Mouse (Mus musculus) stomach, postnatal 0 days (tissue): ENCODE data around the gene Gpr132. TPM values are rescaled to one million over a fixed set of nuclear protein-coding genes. Genes with fewer than 3 reads are reported as not detected.

Experiments used
- ATAC-seq: fragments of 200-750 bp; cut with Nextera tagmentation; 2 replicates; pipeline ENCODE4 v1.8.0; 2017; ENCODE audit not compliant: low FRiP score, low TSS enrichment
- DNase-seq: peaks from one replicate; pipeline ENCODE4 v3.0.0-alpha.2; 2016; ENCODE audit warnings: low spot score
- H3K27ac ChIP-seq: fragments of 300-500 bp; sonication (generic); replicated peaks from 2 replicates; pipeline ENCODE4 v1.5.1; 2014; ENCODE audit warnings: mild to moderate bottlenecking, control low read depth
- H3K27me3 ChIP-seq: fragments of 300-500 bp; sonication (generic); 2 replicates; pipeline ENCODE4 v1.6.1; 2014; ENCODE audit warnings: low read length; ENCODE audit not compliant: control insufficient read depth, insufficient read depth
- H3K36me3 ChIP-seq: fragments of 300-500 bp; sonication (generic); 2 replicates; pipeline ENCODE4 v1.6.1; 2014; ENCODE audit warnings: low read length, mixed read lengths; ENCODE audit not compliant: control insufficient read depth, insufficient read depth
- H3K4me1 ChIP-seq: fragments of 300-500 bp; sonication (generic); replicated peaks from 2 replicates; pipeline ENCODE4 v1.6.1; 2014; ENCODE audit warnings: antibody characterized with exemption; ENCODE audit not compliant: control insufficient read depth, insufficient read depth
- H3K4me2 ChIP-seq: fragments of 300-500 bp; sonication (generic); replicated peaks from 2 replicates; pipeline ENCODE4 v1.6.1; 2014; ENCODE audit warnings: low read depth, mild to moderate bottlenecking, control low read depth, moderate library complexity
- H3K4me3 ChIP-seq: fragments of 300-500 bp; sonication (generic); 2 replicates; pipeline ENCODE4 v1.5.1; 2014; ENCODE audit warnings: low read depth, low read length, control low read depth
- H3K9ac ChIP-seq: fragments of 300-500 bp; sonication (generic); 2 replicates; pipeline ENCODE4 v1.6.1; 2014; ENCODE audit warnings: mild to moderate bottlenecking, low read length, control low read depth, mixed read lengths
- H3K9me3 ChIP-seq: fragments of 300-500 bp; sonication (generic); 2 replicates; pipeline ENCODE4 v1.6.1; 2016; ENCODE audit warnings: low read length; ENCODE audit not compliant: control insufficient read depth
- CTCF ChIP-seq: IDR thresholded peaks from 2 replicates; pipeline ENCODE4 v1.5.1; 2016; ENCODE audit warnings: antibody characterized with exemption, low read depth, mild to moderate bottlenecking, moderate library complexity
- EP300 ChIP-seq: optimal IDR thresholded peaks from 2 replicates; pipeline ENCODE3; 2016; ENCODE audit warnings: antibody characterized with exemption
- WGBS: fragments of 180-500 bp; shearing (Covaris S2); extraction: QIAGEN DNeasy Blood & Tissue Kit; methylation state at CpG from one replicate; pipeline ENCODE4 v1.1.7; 2014; 5-methylcytosine and 5-hydroxymethylcytosine counted together
- polyA plus RNA-seq: library from polyadenylated mRNA; unstranded; fragments of >200 nt; fragmentation: Nextera tagmentation; extraction: Ambion mirVana; gene quantifications from 2 replicates; pipeline ENCODE4 v1.2.1, GENCODE M21; 2015

The Gpr132 gene
- polyA plus RNA-seq, 1 experiment from 2014 or later = 0.11 TPM

DNA sequence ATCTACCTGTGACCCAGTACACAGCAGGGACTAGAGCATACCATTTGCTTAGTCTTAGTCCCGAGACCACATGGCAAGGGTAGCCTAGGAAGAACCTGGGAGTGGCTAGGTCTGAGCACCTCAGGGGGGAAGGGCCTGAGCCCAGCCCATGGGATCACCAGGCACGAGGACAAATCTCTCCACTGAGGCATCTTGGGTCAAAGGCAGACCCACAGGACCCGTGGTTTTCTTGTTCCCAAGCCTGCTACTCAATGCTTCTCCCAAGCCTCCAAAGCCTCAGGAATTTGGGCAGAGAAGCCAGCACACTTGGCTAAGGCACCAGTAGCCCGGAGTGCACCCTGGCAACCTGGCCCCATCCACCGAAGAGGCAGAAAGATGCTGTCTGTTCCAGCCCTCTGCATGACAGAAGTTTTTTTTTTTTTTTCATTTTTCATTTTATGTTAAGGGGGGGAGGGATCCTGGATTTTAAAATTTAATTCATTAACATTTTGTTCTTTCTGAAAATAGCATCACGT is 13.3 kb upstream of the Gpr132 start:
- no peak overlapping the region for H3K27ac ChIP-seq
- H3K4me3 ChIP-seq = no peak overlapping the region
- peaks cover 6% of the 10 kb centered on the region for H3K4me1 ChIP-seq
- 52% methylated on average over 6 of the region's 6 CpGs for WGBS
- no peaks in the 10 kb centered on the region for H3K36me3 ChIP-seq
- no peak overlapping the region for H3K4me2 ChIP-seq
- H3K9ac ChIP-seq = no peak overlapping the region
- no peaks in the 10 kb centered on the region for H3K9me3 ChIP-seq
- no peaks in the 10 kb centered on the region for H3K27me3 ChIP-seq
- TF ChIP-seq CTCF = no peak
- no peak for TF ChIP-seq EP300
- DNase-seq = no peak
- ATAC-seq = no peak

DNA sequence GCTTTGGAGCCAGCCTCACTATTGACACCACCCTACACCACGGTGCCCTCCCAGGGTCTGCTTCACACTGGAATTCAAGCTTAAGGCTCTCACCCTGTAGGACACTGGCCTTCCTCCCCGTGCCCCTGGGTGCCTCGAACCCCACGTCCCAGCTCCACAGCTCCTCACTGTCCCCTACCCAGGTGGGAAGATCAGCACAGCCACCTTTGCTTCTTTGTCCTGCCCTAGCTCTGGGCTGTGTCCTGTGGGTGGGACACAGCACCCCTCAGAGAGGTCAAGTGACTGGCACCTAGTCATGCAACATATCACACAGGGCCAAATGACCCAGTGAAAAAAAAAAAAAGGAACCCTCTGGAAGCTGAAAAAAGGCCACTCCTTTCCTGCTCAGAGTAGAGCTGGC is 12.6 kb upstream of the Gpr132 start:
- H3K9me3 ChIP-seq = no peaks in the 10 kb centered on the region
- H3K27me3 ChIP-seq = no peaks in the 10 kb centered on the region
- no peak overlapping the region for H3K4me3 ChIP-seq
- H3K4me2 ChIP-seq = no peak overlapping the region
- H3K4me1 ChIP-seq = peaks cover 6% of the 10 kb centered on the region
- H3K36me3 ChIP-seq = no peaks in the 10 kb centered on the region
- TF ChIP-seq CTCF (no peak), EP300 (no peak)
- WGBS = 68% methylated on average over 4 of the region's 4 CpGs
- DNase-seq (no peak), ATAC-seq (no peak)
- H3K27ac ChIP-seq = 0 out of 2 replicates have a peak overlapping the region, but pooled peaks have one; percentile 24
- H3K9ac ChIP-seq = no peak overlapping the region

DNA sequence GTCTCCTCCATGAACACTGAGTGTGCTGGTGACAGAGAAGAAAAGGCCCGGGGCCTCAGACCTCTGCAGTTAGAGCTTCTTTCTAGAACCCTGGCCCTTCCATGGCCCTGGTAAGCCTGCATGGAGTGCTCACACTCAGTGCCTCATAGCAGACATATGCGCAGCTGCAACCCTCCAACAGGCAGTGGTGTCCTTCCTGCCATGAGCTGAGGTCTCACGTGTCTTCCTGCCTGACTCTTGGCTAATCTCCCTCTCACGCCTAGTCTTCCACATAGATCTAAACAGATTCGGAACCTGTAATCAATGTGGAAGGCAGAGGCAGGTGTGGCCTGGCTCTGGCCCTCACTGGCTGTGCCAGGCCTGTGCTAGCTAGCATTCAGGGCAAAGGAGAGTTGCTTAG is 11.7 kb upstream of the Gpr132 start:
- TF ChIP-seq EP300 (no peak), CTCF (no peak)
- Histone ChIP-seq H3K27ac (no peak overlapping the region; the same call in 1 of the 2 replicates), H3K27me3 (no peaks in the 10 kb centered on the region), H3K9me3 (no peaks in the 10 kb centered on the region), H3K4me1 (peaks cover 6% of the 10 kb centered on the region), H3K4me2 (no peak overlapping the region), H3K9ac (no peak overlapping the region), H3K4me3 (no peak overlapping the region), H3K36me3 (no peaks in the 10 kb centered on the region)
- DNase-seq = no peak
- no peak for ATAC-seq
- WGBS = 73% methylated on average over 5 of the region's 5 CpGs

DNA sequence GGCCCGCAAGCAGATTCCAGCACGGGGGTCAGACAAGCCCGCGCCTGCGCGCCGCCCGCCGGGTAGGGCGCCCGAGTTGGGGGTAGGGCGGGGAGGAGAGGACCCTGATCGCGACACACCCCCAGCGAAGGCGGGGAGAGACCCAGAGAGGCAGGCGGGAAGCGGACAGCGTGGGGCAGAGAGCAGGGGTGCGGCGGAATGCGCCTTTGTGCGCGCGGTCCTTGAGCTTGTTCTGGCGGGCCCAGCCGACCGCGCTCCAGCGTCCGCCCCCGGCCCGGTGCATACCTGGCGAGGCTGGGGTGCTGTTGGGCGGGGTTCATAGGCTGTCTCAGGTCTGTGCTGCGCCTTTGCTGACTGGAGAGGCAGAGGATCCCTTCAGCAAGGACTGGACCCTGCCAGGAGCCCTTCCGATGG is 9.6 kb upstream of the Gpr132 start:
- 1% methylated on average over 37 of the region's 37 CpGs for WGBS
- Histone ChIP-seq H3K9me3 (no peaks in the 10 kb centered on the region), H3K36me3 (no peaks in the 10 kb centered on the region), H3K4me3 (peak overlapping the region; percentile 35), H3K9ac (peak overlapping the region; percentile 35), H3K4me2 (peak overlapping the region; percentile 64), H3K27ac (peak overlapping the region; percentile 63), H3K4me1 (peaks cover 6% of the 10 kb centered on the region), H3K27me3 (0 out of 2 replicates have a peak, but pooled peaks cover 2% of the 10 kb centered on the region)
- TF ChIP-seq CTCF (no peak), EP300 (no peak)
- ATAC-seq = peak; percentile 42
- peak; percentile 58 for DNase-seq

DNA sequence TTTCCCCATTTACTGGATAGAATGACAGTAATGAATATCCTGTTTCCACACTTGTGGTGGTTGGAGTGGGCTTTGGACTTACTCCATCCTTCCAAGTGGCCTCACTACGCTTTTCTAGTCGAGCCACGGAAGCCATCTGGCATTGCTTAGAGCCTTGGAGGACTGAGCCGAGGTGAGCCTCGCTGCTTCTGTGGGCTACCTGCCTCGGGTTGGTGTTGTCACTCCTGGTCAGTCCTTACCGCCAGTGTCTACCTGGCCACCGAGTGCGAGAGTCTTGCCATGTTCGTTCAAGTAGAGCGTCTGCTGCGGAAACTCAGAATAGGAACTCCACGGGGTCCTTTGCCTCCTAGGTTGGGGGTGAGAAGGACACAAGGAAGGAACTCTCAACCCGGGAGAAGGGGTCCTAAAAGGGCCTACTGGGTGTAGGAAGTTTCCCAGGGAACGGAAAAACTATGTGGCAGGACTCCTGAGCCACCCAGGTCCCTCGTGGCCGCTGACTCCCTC is 9.1 kb upstream of the Gpr132 start:
- ATAC-seq (no peak), DNase-seq (no peak)
- Histone ChIP-seq H3K27me3 (0 out of 2 replicates have a peak, but pooled peaks cover 2% of the 10 kb centered on the region), H3K9me3 (no peaks in the 10 kb centered on the region), H3K4me1 (peaks cover 6% of the 10 kb centered on the region), H3K4me3 (peak overlapping the region; percentile 35), H3K4me2 (peak overlapping the region; percentile 64), H3K36me3 (no peaks in the 10 kb centered on the region), H3K27ac (peak overlapping the region; percentile 63), H3K9ac (peak overlapping the region; percentile 35)
- TF ChIP-seq CTCF (no peak), EP300 (no peak)
- 8% methylated on average over 17 of the region's 17 CpGs for WGBS

DNA sequence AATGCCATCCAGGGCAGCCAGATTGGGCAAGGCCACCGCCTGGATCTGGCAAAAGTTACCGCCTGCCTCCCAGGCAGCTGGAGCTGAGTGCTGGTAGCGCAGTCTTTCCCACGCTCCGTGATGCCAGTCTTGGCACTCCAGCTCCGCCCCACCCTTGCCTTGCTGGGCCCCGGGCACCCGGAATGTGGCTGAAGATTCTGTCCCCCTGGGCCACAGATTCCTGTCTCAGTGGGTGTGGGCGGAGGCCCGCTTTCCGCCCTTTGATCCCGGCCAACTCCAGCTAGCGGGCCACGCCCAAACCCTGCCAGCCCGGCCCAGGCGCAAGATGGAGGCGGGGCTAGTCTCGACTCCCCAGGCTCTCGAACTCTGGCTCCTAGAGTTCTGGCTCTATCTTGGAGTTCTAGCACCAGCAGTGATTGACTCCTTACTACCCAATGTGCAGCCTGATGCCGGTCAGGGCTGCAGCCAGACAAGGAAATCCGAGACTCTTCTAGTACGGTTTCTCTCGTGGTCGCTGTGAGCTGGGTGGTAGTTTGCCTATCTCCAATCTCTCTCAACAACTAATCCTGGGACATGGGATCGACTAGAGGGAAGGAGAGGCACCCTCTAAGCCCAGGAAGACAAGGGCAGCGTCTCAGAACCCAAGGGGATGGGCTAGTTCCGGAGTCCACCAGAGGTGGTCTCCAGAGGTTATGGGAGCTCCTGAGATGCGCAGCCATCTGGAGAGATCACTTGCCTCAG is 8.5 kb upstream of the Gpr132 start:
- H3K36me3 ChIP-seq = no peaks in the 10 kb centered on the region
- ATAC-seq (peak; percentile 58), DNase-seq (peak; percentile 84)
- peaks cover 6% of the 10 kb centered on the region for H3K4me1 ChIP-seq
- H3K27ac ChIP-seq = peak overlapping the region; percentile 63
- no peaks in the 10 kb centered on the region for H3K9me3 ChIP-seq
- H3K4me2 ChIP-seq = peak overlapping the region; percentile 64
- peak overlapping the region; percentile 21; the same call in 1 of the 2 replicates for H3K4me3 ChIP-seq
- H3K27me3 ChIP-seq = 0 out of 2 replicates have a peak, but pooled peaks cover 2% of the 10 kb centered on the region
- no peak for TF ChIP-seq CTCF
- TF ChIP-seq EP300 = no peak
- 7% methylated on average over 28 of the region's 28 CpGs for WGBS
- H3K9ac ChIP-seq = no peak overlapping the region
